ENCODE assay signal across 11 mouse cellular contexts in genomic region chr10:121750175-121750574, GRCm38 (mm10). TPM values are rescaled to one million over a fixed set of nuclear protein-coding genes. Genes with fewer than 3 reads are reported as not detected.
DNase-seq lines count a peak whose midpoint lies in the region; ATAC-seq lines count a peak whose summit lies in the region.
"Had no signal": no experiment of that assay in that cellular context is flagged by ENCODE, and none has a peak within 500 bp of the region (broad histone marks: within the 10 kb centered on the region; RNA-seq: fewer than 3 reads in every experiment).

No protein-coding gene starts in this region.

- intact Hi-C loops in gastrocnemius, postnatal 14 days (cut with DNase I; ENCODE audit: low total_unique reads) = no loop called here

- DNase-seq in gastrocnemius, adult 18-20 months (ENCODE audit: low spot score) = peak; percentile 9
- DNase-seq in gastrocnemius, postnatal 14 days = no peak
- peak; percentile 22 to 27 for DNase-seq in frontal cortex, postnatal 14 days (ENCODE audit: low spot score in 2 of 2)
- peak; percentile 65 to 72 for DNase-seq in lung, adult 18-20 months
- DNase-seq in right cerebral cortex, postnatal 25 days = peak; percentile 64
- DNase-seq in midbrain, embryonic 10.5 days (ENCODE audit: low spot score) = no peak
- DNase-seq: kidney, adult 11 months had no signal

- no peaks in the 10 kb centered on the region for H3K9me3 ChIP-seq in midbrain, embryonic 10.5 days (replicated peaks)
- H3K9me3 ChIP-seq in forebrain, embryonic 13.5 days (replicated peaks) = no peaks in the 10 kb centered on the region
- H3K9me3 ChIP-seq: neural tube, embryonic 15.5 days had no signal

- no peak overlapping the region for H3K27ac ChIP-seq in midbrain, embryonic 10.5 days (replicated peaks)
- H3K27ac ChIP-seq in forebrain, embryonic 13.5 days = no peak overlapping the region
- H3K27ac ChIP-seq: limb, embryonic 13.5 days; neural tube, embryonic 15.5 days had no signal

- 95% methylated on average over 12 of the region's 12 CpGs for WGBS in midbrain, embryonic 10.5 days
- WGBS in forebrain, embryonic 13.5 days = 95% methylated on average over 12 of the region's 12 CpGs

- no peak overlapping the region for H3K4me3 ChIP-seq in midbrain, embryonic 10.5 days
- H3K4me3 ChIP-seq in forebrain, embryonic 13.5 days = no peak overlapping the region
- H3K4me3 ChIP-seq: limb, embryonic 13.5 days; neural tube, embryonic 15.5 days had no signal

- no peaks in the 10 kb centered on the region for H3K4me1 ChIP-seq in midbrain, embryonic 10.5 days
- H3K4me1 ChIP-seq in forebrain, embryonic 13.5 days = no peaks in the 10 kb centered on the region
- H3K4me1 ChIP-seq: limb, embryonic 13.5 days; neural tube, embryonic 15.5 days had no signal

- H3K9ac ChIP-seq in forebrain, embryonic 13.5 days = no peak overlapping the region
- H3K9ac ChIP-seq: limb, embryonic 13.5 days; neural tube, embryonic 15.5 days had no signal

- no peaks in the 10 kb centered on the region for H3K27me3 ChIP-seq in midbrain, embryonic 10.5 days (ENCODE audit: low read depth, poor library complexity, severe bottlenecking)
- no peaks in the 10 kb centered on the region for H3K27me3 ChIP-seq in forebrain, embryonic 13.5 days
- H3K27me3 ChIP-seq: limb, embryonic 13.5 days; neural tube, embryonic 15.5 days had no signal

- no peak for ATAC-seq in forebrain, embryonic 13.5 days
- no peak for ATAC-seq in erythroblast, adult 5-6 weeks (replicated peaks; ENCODE audit: low FRiP score, poor library complexity, severe bottlenecking)

- peaks cover 74% of the 10 kb centered on the region for H3K36me3 ChIP-seq in midbrain, embryonic 10.5 days
- H3K36me3 ChIP-seq in forebrain, embryonic 13.5 days (ENCODE audit: poor library complexity, severe bottlenecking) = peaks cover 58% of the 10 kb centered on the region

- no peak overlapping the region for H3K4me2 ChIP-seq in forebrain, embryonic 13.5 days
- H3K4me2 ChIP-seq: limb, embryonic 13.5 days; neural tube, embryonic 15.5 days had no signal

RNA-seq across cellular contexts. Expression of gene BC048403, which starts 10.4 kb away (rescaled TPM):
- total RNA-seq in gastrocnemius, adult 18-20 months (2021) = 1 to 10 TPM; 1.4 to 1.8 TPM
- 1 to 10 TPM; 1.4 to 2.0 TPM for total RNA-seq in gastrocnemius, postnatal 14 days (2021)
- 2.8 and 3.2 TPM in 2 replicates for polyA plus RNA-seq in midbrain, embryonic 10.5 days (2016; fragmentation: Nextera tagmentation; extraction: Ambion mirVana)
- 1.7 and 2.3 TPM in 2 replicates for polyA plus RNA-seq in forebrain, embryonic 13.5 days (2015; fragmentation: Nextera tagmentation; extraction: Ambion mirVana)
- total RNA-seq in erythroblast, adult 5-6 weeks (2015; ENCODE audit: low replicate concordance) = 2.7 and 3.8 TPM in 2 replicates
- 0.77 and 0.84 TPM in 2 replicates for total RNA-seq in erythroblast, adult 5-6 weeks (2017; ENCODE audit: low replicate concordance)

Comparison
In these comparisons a context has a peak if more than half of its experiments do, and no peak if none do; other contexts are left out.
1. DNase-seq: peak in gastrocnemius, adult 18-20 months (single experiment), frontal cortex, postnatal 14 days (2 of 2), lung, adult 18-20 months (2 of 2) and right cerebral cortex, postnatal 25 days (single experiment); none in gastrocnemius, postnatal 14 days (single experiment) and midbrain, embryonic 10.5 days (single experiment).